Mouse (Mus musculus): Measurements from ENCODE around the gene Olfml2a. TPM values are rescaled to one million over a fixed set of nuclear protein-coding genes. Genes with fewer than 3 reads are reported as not detected.

The Olfml2a gene
- polyA plus RNA-seq, 1 experiment from 2014 or later, result 2.1 TPM

- Histone ChIP-seq H3K4me3 (ENCODE audit: low read depth, low read length) (no peak overlapping the region), H3K9me3 (replicated peaks; ENCODE audit: control insufficient read depth, low read length) (no peaks in the 10 kb centered on the region), H3K4me2 (no peak overlapping the region), H3K36me3 (ENCODE audit: control insufficient read depth, insufficient read depth, low read length) (peaks cover 24% of the 10 kb centered on the region), H3K4me1 (ENCODE audit: control insufficient read depth, insufficient read depth, low read length) (peaks cover 29% of the 10 kb centered on the region), H3K9ac (ENCODE audit: low read depth, low read length) (no peak overlapping the region), H3K27me3 (ENCODE audit: control insufficient read depth, insufficient read depth, low read length) (no peaks in the 10 kb centered on the region), H3K27ac (ENCODE audit: low read depth, low read length) (no peak overlapping the region)
- no peak for ATAC-seq (replicated peaks; ENCODE audit: insufficient number of reproducible peaks, low FRiP score, low TSS enrichment)
- 68% methylated on average over 8 of the region's 8 CpGs for WGBS (ENCODE audit: insufficient replicate concordance)
Observed at GRCm38 (mm10) chr2:38999910-39000586, 68.3 kb downstream of the Olfml2a start.

- no peak overlapping the region for H3K4me2 ChIP-seq
- 82% methylated on average over 4 of the region's 4 CpGs for WGBS (ENCODE audit: insufficient replicate concordance)
- no peak for ATAC-seq (replicated peaks; ENCODE audit: insufficient number of reproducible peaks, low FRiP score, low TSS enrichment)
- no peak overlapping the region for H3K4me3 ChIP-seq (ENCODE audit: low read depth, low read length)
- H3K9me3 ChIP-seq (replicated peaks; ENCODE audit: control insufficient read depth, low read length), result no peaks in the 10 kb centered on the region
- peaks cover 29% of the 10 kb centered on the region for H3K4me1 ChIP-seq (ENCODE audit: control insufficient read depth, insufficient read depth, low read length)
- peaks cover 24% of the 10 kb centered on the region for H3K36me3 ChIP-seq (ENCODE audit: control insufficient read depth, insufficient read depth, low read length)
- H3K27me3 ChIP-seq (ENCODE audit: control insufficient read depth, insufficient read depth, low read length), result no peaks in the 10 kb centered on the region
- no peak overlapping the region for H3K9ac ChIP-seq (ENCODE audit: low read depth, low read length)
- no peak overlapping the region for H3K27ac ChIP-seq (ENCODE audit: low read depth, low read length)
Observed at GRCm38 (mm10) chr2:39000587-39000919, 68.8 kb downstream of the Olfml2a start.

GRCm38 (mm10) chr2:39001866-39002265 lies 70.1 kb downstream of the Olfml2a start:
- Histone ChIP-seq H3K4me1 (ENCODE audit: control insufficient read depth, insufficient read depth, low read length) (peaks cover 35% of the 10 kb centered on the region), H3K36me3 (ENCODE audit: control insufficient read depth, insufficient read depth, low read length) (peaks cover 24% of the 10 kb centered on the region), H3K27ac (ENCODE audit: low read depth, low read length) (no peak overlapping the region), H3K27me3 (ENCODE audit: control insufficient read depth, insufficient read depth, low read length) (no peaks in the 10 kb centered on the region), H3K4me3 (ENCODE audit: low read depth, low read length) (no peak overlapping the region), H3K9ac (ENCODE audit: low read depth, low read length) (no peak overlapping the region), H3K9me3 (replicated peaks; ENCODE audit: control insufficient read depth, low read length) (no peaks in the 10 kb centered on the region), H3K4me2 (no peak overlapping the region)
- ATAC-seq (replicated peaks; ENCODE audit: insufficient number of reproducible peaks, low FRiP score, low TSS enrichment), result no peak
- WGBS (ENCODE audit: insufficient replicate concordance), result 84% methylated on average over 3 of the region's 3 CpGs

- ATAC-seq (replicated peaks; ENCODE audit: insufficient number of reproducible peaks, low FRiP score, low TSS enrichment), result no peak
- peak overlapping the region; percentile 97 for H3K4me2 ChIP-seq
- WGBS (ENCODE audit: insufficient replicate concordance), result 61% methylated on average over 8 of the region's 8 CpGs
- peak overlapping the region; percentile 84 for H3K4me3 ChIP-seq (ENCODE audit: low read depth, low read length)
- no peak overlapping the region for H3K27ac ChIP-seq (ENCODE audit: low read depth, low read length)
- H3K36me3 ChIP-seq (ENCODE audit: control insufficient read depth, insufficient read depth, low read length), result peaks cover 24% of the 10 kb centered on the region
- H3K9ac ChIP-seq (ENCODE audit: low read depth, low read length), result peak overlapping the region; percentile 93; the same call in 1 of the 2 replicates
- no peaks in the 10 kb centered on the region for H3K27me3 ChIP-seq (ENCODE audit: control insufficient read depth, insufficient read depth, low read length)
- H3K9me3 ChIP-seq (replicated peaks; ENCODE audit: control insufficient read depth, low read length), result no peaks in the 10 kb centered on the region
- H3K4me1 ChIP-seq (ENCODE audit: control insufficient read depth, insufficient read depth, low read length), result peaks cover 29% of the 10 kb centered on the region
Observed at GRCm38 (mm10) chr2:39003106-39003505, 71.3 kb downstream of the Olfml2a start.

DNA sequence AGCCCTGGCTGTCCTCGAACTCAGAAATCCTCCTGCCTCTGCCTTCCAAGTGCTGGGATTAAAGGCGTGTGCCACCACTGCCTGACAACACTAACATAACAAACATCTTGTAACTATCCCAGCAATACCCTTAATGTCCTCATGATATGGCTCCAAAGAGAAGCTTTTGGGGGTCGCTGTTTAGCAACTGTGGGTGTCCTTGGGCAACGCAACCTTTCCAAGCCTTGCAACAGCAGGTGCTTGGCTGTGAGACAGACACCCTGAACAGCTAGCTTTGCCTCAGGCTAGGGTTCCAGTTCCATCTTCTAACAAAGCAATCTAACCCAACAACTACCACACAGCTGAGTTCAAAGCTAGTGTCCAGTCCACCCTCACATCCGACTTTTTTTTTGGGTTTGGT lies 71.7 kb downstream of the Olfml2a start:
- no peaks in the 10 kb centered on the region for H3K27me3 ChIP-seq (ENCODE audit: control insufficient read depth, insufficient read depth, low read length)
- no peaks in the 10 kb centered on the region for H3K9me3 ChIP-seq (replicated peaks; ENCODE audit: control insufficient read depth, low read length)
- no peak overlapping the region for H3K27ac ChIP-seq (ENCODE audit: low read depth, low read length)
- peak overlapping the region; percentile 93 for H3K9ac ChIP-seq (ENCODE audit: low read depth, low read length)
- ATAC-seq (replicated peaks; ENCODE audit: insufficient number of reproducible peaks, low FRiP score, low TSS enrichment), result no peak
- peaks cover 24% of the 10 kb centered on the region for H3K36me3 ChIP-seq (ENCODE audit: control insufficient read depth, insufficient read depth, low read length)
- 65% methylated on average over 5 of the region's 5 CpGs for WGBS (ENCODE audit: insufficient replicate concordance)
- H3K4me1 ChIP-seq (ENCODE audit: control insufficient read depth, insufficient read depth, low read length), result peaks cover 26% of the 10 kb centered on the region
- peak overlapping the region; percentile 97 for H3K4me2 ChIP-seq
- peak overlapping the region; percentile 84 for H3K4me3 ChIP-seq (ENCODE audit: low read depth, low read length)

DNA sequence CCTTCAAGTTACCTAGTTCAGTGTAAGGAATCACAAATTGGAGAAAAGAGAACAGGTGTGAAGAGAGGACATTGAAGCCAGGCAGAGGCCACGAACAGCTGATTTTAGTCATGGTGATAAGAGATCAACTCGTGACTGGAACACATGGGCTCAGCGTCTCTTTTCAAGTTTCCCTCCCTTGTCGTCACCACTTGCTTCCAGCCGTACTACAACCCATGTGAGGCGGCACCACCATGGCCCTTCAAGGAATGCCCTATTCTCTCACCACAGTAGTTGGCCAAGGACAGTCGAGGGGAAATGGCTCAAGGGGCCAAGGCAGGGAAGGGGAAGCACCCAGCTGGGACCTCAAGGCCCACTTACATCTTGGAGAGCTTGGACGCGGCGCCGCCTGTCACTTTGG lies 72.6 kb downstream of the Olfml2a start:
- Histone ChIP-seq H3K9me3 (replicated peaks; ENCODE audit: control insufficient read depth, low read length) (no peaks in the 10 kb centered on the region), H3K36me3 (ENCODE audit: control insufficient read depth, insufficient read depth, low read length) (peaks cover 24% of the 10 kb centered on the region), H3K4me2 (peak overlapping the region; percentile 97), H3K27ac (ENCODE audit: low read depth, low read length) (peak overlapping the region; percentile 89), H3K4me3 (ENCODE audit: low read depth, low read length) (peak overlapping the region; percentile 84), H3K4me1 (ENCODE audit: control insufficient read depth, insufficient read depth, low read length) (peaks cover 31% of the 10 kb centered on the region), H3K9ac (ENCODE audit: low read depth, low read length) (peak overlapping the region; percentile 93), H3K27me3 (ENCODE audit: control insufficient read depth, insufficient read depth, low read length) (no peaks in the 10 kb centered on the region)
- no peak for ATAC-seq (replicated peaks; ENCODE audit: insufficient number of reproducible peaks, low FRiP score, low TSS enrichment)
- WGBS (ENCODE audit: insufficient replicate concordance), result under 1% methylated on average over 11 of the region's 11 CpGs

DNA sequence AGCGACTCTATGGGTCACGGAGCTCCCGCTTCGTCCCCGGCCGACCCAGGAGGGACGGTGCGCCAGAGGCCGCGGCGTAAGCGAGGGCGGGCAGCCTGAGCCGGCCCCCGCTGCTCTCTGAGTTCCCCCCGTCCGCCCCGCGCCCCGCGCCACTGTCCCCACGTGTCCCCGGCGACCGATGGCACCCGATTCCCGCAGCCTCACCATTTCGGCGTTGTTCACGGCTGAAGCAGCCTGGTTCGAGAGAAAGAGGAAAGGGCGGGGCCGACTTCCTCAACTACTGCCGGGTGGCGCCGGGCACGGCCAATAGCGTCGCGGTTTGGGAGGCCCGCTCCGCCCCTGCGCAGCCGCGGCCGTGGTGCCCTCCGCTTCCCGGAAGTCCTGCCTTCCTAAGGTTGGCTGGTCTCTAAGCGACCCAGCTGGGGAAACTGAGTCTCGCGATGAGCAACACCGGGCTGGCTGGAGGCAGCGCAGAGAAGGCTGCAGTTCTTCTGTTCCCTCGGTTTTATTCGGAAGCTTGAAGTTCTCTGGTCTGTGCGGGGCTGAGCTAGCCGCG lies 73.2 kb downstream of the Olfml2a start, which contains the start of gene Arpc5l:
Arpc5l (plus strand) TSS at position 469 of the 556 bp plus-strand sequence.
- under 1% methylated on average over 58 of the region's 58 CpGs for WGBS (ENCODE audit: insufficient replicate concordance)
- ATAC-seq (replicated peaks; ENCODE audit: insufficient number of reproducible peaks, low FRiP score, low TSS enrichment), result peak; percentile 80

GRCm38 (mm10) chr2:39005574-39006079 lies 73.8 kb downstream of the Olfml2a start, which contains the start of gene Rpl35:
Rpl35 (minus strand) TSS chr2:39005624.
- no peak for ATAC-seq (replicated peaks; ENCODE audit: insufficient number of reproducible peaks, low FRiP score, low TSS enrichment)
- peak within 1 kb of the TSS; percentile 84 for H3K4me3 ChIP-seq (ENCODE audit: low read depth, low read length)
- no peaks in the 10 kb centered on the region for H3K9me3 ChIP-seq (replicated peaks; ENCODE audit: control insufficient read depth, low read length)
- peaks cover 22% of the 10 kb centered on the region for H3K36me3 ChIP-seq (ENCODE audit: control insufficient read depth, insufficient read depth, low read length)
- 12% methylated on average over 15 of the region's 15 CpGs for WGBS (ENCODE audit: insufficient replicate concordance)
- H3K27me3 ChIP-seq (ENCODE audit: control insufficient read depth, insufficient read depth, low read length), result no peaks in the 10 kb centered on the region
- H3K4me2 ChIP-seq, result peak within 1 kb of the TSS; percentile 97
- H3K4me1 ChIP-seq (ENCODE audit: control insufficient read depth, insufficient read depth, low read length), result peaks cover 34% of the 10 kb centered on the region
- H3K27ac ChIP-seq (ENCODE audit: low read depth, low read length), result peak within 1 kb of the TSS; percentile 89
- H3K9ac ChIP-seq (ENCODE audit: low read depth, low read length), result peak within 1 kb of the TSS; percentile 93

More for the DNA sequence above, 73.2 kb downstream of the Olfml2a start, which contains the start of gene Arpc5l:
- Histone ChIP-seq H3K27me3 (ENCODE audit: control insufficient read depth, insufficient read depth, low read length) (no peaks in the 10 kb centered on the region), H3K4me1 (ENCODE audit: control insufficient read depth, insufficient read depth, low read length) (peaks cover 34% of the 10 kb centered on the region), H3K9me3 (replicated peaks; ENCODE audit: control insufficient read depth, low read length) (no peaks in the 10 kb centered on the region), H3K4me2 (peak within 1 kb of the TSS; percentile 97), H3K4me3 (ENCODE audit: low read depth, low read length) (peak within 1 kb of the TSS; percentile 84), H3K27ac (ENCODE audit: low read depth, low read length) (peak within 1 kb of the TSS; percentile 89), H3K9ac (ENCODE audit: low read depth, low read length) (peak within 1 kb of the TSS; percentile 93), H3K36me3 (ENCODE audit: control insufficient read depth, insufficient read depth, low read length) (peaks cover 24% of the 10 kb centered on the region)

All from heart, embryonic 11.5 days (tissue).